13 mouse cellular contexts compared by ENCODE assay signal in the genomic region with DNA sequence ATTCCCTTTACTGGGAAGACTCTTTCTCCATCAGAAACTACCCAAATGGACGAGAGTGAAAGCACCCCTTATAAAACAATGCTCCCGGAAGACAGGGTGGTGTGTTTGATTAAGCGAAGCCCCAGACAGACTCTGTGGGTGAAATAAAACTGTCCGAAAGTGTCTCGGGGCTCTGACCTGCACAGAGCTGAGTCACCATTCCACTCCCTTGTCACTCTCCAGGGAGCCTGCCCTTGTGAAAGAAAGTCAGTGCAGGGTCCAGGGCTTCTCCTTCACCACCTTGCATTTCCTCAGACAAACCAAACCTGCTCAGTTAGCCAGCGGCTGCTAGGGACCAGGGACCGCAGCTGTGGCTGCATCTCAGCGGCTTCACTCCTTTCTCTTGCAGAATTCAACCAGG.
DNase-seq lines count a peak whose midpoint lies in the region; ATAC-seq and TF ChIP-seq lines count a peak whose summit lies in the region.
"Had no signal": no experiment of that assay in that cellular context is flagged by ENCODE, and none has a peak within 500 bp of the region (broad histone marks: within the 10 kb centered on the region; RNA-seq: fewer than 3 reads in every experiment).

No protein-coding gene starts in this region.

- H3K9ac ChIP-seq in heart, embryonic 15.5 days: no peak overlapping the region
- H3K9ac ChIP-seq in neural tube, embryonic 12.5 days: no peak overlapping the region
- no peak overlapping the region for H3K9ac ChIP-seq in embryonic facial prominence, embryonic 13.5 days
- H3K9ac ChIP-seq: embryonic facial prominence, embryonic 15.5 days; liver, embryonic 13.5 days had no signal

- H3K4me2 ChIP-seq in heart, embryonic 15.5 days: peak overlapping the region; percentile 32
- H3K4me2 ChIP-seq in neural tube, embryonic 12.5 days (replicated peaks): peak overlapping the region; percentile 12; the same call in 1 of the 2 replicates
- no peak overlapping the region for H3K4me2 ChIP-seq in embryonic facial prominence, embryonic 13.5 days
- peak overlapping the region; percentile 70 for H3K4me2 ChIP-seq in myocyte (ENCODE audit: low read depth)
- H3K4me2 ChIP-seq: embryonic facial prominence, embryonic 15.5 days; liver, embryonic 13.5 days had no signal

- H3K4me1 ChIP-seq in heart, embryonic 15.5 days (replicated peaks): peaks cover 5% of the 10 kb centered on the region; the same call in 1 of the 2 replicates
- peaks cover 5% of the 10 kb centered on the region for H3K4me1 ChIP-seq in neural tube, embryonic 12.5 days
- H3K4me1 ChIP-seq in embryonic facial prominence, embryonic 13.5 days: peaks cover 6% of the 10 kb centered on the region

- H3K9me3 ChIP-seq in heart, embryonic 15.5 days (replicated peaks): no peaks in the 10 kb centered on the region
- H3K9me3 ChIP-seq in neural tube, embryonic 12.5 days: no peaks in the 10 kb centered on the region
- no peaks in the 10 kb centered on the region for H3K9me3 ChIP-seq in embryonic facial prominence, embryonic 13.5 days
- H3K9me3 ChIP-seq: embryonic facial prominence, embryonic 15.5 days; liver, embryonic 13.5 days had no signal

- 17% methylated on average over 8 of the region's 8 CpGs for WGBS in heart, embryonic 15.5 days
- 10% methylated on average over 8 of the region's 8 CpGs for WGBS in neural tube, embryonic 12.5 days
- WGBS in embryonic facial prominence, embryonic 13.5 days: 21% methylated on average over 8 of the region's 8 CpGs

- ATAC-seq in heart, embryonic 15.5 days (replicated peaks; ENCODE audit: insufficient number of reproducible peaks, insufficient read depth, low FRiP score, low read depth): no peak; the same call in 1 of the 2 replicates
- ATAC-seq in neural tube, embryonic 12.5 days (ENCODE audit: low FRiP score, low read depth): no peak
- no peak for ATAC-seq in embryonic facial prominence, embryonic 13.5 days (ENCODE audit: insufficient number of reproducible peaks, insufficient read depth, low FRiP score, low TSS enrichment, low read depth)

- no peak for TF ChIP-seq POLR2A in myocyte (IDR thresholded peaks at IDR 0.05; ENCODE audit: insufficient read length, low read depth)

- H3K27me3 ChIP-seq in heart, embryonic 15.5 days: peaks cover 42% of the 10 kb centered on the region
- H3K27me3 ChIP-seq in neural tube, embryonic 12.5 days (replicated peaks): peaks cover 4% of the 10 kb centered on the region; the same call in 1 of the 2 replicates
- peaks cover 57% of the 10 kb centered on the region for H3K27me3 ChIP-seq in embryonic facial prominence, embryonic 13.5 days
- H3K27me3 ChIP-seq in myocyte (ENCODE audit: control insufficient read depth, insufficient read depth, insufficient read length): no peaks in the 10 kb centered on the region

- H3K27ac ChIP-seq in heart, embryonic 15.5 days: no peak overlapping the region
- no peak overlapping the region for H3K27ac ChIP-seq in neural tube, embryonic 12.5 days
- H3K27ac ChIP-seq in embryonic facial prominence, embryonic 13.5 days: no peak overlapping the region
- H3K27ac ChIP-seq: embryonic facial prominence, embryonic 15.5 days; layer of hippocampus, adult 2 months; liver, embryonic 13.5 days had no signal

- H3K4me3 ChIP-seq in heart, embryonic 15.5 days: peak overlapping the region; percentile 12; the same call in 1 of the 2 replicates
- H3K4me3 ChIP-seq in neural tube, embryonic 12.5 days: no peak overlapping the region
- 0 out of 2 replicates have a peak overlapping the region, but pooled peaks have one; percentile 2 for H3K4me3 ChIP-seq in embryonic facial prominence, embryonic 13.5 days
- no peak overlapping the region for H3K4me3 ChIP-seq in myocyte
- H3K4me3 ChIP-seq: embryonic facial prominence, embryonic 15.5 days; layer of hippocampus, adult 2 months; liver, embryonic 13.5 days had no signal

- no peak overlapping the region for H3ac ChIP-seq in myocyte (ENCODE audit: control insufficient read depth, insufficient read length)

- H3K79me2 ChIP-seq in myocyte (ENCODE audit: control insufficient read depth, insufficient read depth): no peaks in the 10 kb centered on the region

- H3K36me3 ChIP-seq in heart, embryonic 15.5 days: no peaks in the 10 kb centered on the region
- H3K36me3 ChIP-seq in neural tube, embryonic 12.5 days: no peaks in the 10 kb centered on the region
- H3K36me3 ChIP-seq in embryonic facial prominence, embryonic 13.5 days: no peaks in the 10 kb centered on the region
- H3K36me3 ChIP-seq in myocyte (ENCODE audit: control insufficient read depth, insufficient read depth): no peaks in the 10 kb centered on the region
- H3K36me3 ChIP-seq: embryonic facial prominence, embryonic 15.5 days; liver, embryonic 13.5 days had no signal

- DNase-seq in heart, adult 9 months (ENCODE audit: low spot score in 2 of 2): no peak
- DNase-seq in neural tube, embryonic 10.5 days (ENCODE audit: extremely low spot score, low spot score): no peak
- DNase-seq in right cerebral cortex, postnatal 14 days: no peak
- DNase-seq in cerebellum, adult 9-11 months: no peak
- DNase-seq: cerebellum, adult 9-10 months; kidney, adult 18-20 months; liver, embryonic 13.5 days had no signal

TF ChIP-seq in myocyte, 11 proteins besides CTCF, POLR2A, EP300 and RAD21:
- TF ChIP-seq MAX (IDR thresholded peaks at IDR 0.05; ENCODE audit: low read depth) (no peak), TCF12 (IDR thresholded peaks at IDR 0.05; ENCODE audit: insufficient read depth, poor library complexity, severe bottlenecking) (no peak), CEBPB (IDR thresholded peaks at IDR 0.05; ENCODE audit: insufficient read depth, poor library complexity, severe bottlenecking) (no peak), E2F4 (IDR thresholded peaks at IDR 0.05; ENCODE audit: insufficient read depth) (no peak), SRF (IDR thresholded peaks at IDR 0.05; ENCODE audit: control insufficient read depth, insufficient read length, low read depth) (no peak), USF1 (IDR thresholded peaks at IDR 0.05; ENCODE audit: low read depth) (no peak), MYOD1 (IDR thresholded peaks at IDR 0.05; ENCODE audit: control insufficient read depth in 1 of 3, insufficient read length in 2 of 3, low read depth in 2 of 3) (no peak), TCF3 (IDR thresholded peaks at IDR 0.05; ENCODE audit: insufficient read length, low read depth) (no peak), POLR2AphosphoS2 (IDR thresholded peaks at IDR 0.05; ENCODE audit: insufficient read length, low read depth) (no peak), REST (IDR thresholded peaks at IDR 0.05; ENCODE audit: insufficient read depth, insufficient read length) (no peak), MYOG (IDR thresholded peaks at IDR 0.05; ENCODE audit: control insufficient read depth in 1 of 3, insufficient read depth in 1 of 3, insufficient read length in 2 of 3, low read depth in 2 of 3) (no peak)

Comparison
In these comparisons a context has a peak if more than half of its experiments do, and no peak if none do; other contexts are left out.
1. H3K4me3 ChIP-seq: peak in heart, embryonic 15.5 days (single experiment) and embryonic facial prominence, embryonic 13.5 days (single experiment); none in neural tube, embryonic 12.5 days (single experiment) and myocyte (single experiment).